Mouse (Mus musculus): ENCODE data around the gene Dld.
A peak's percentile ranks its signal among the peaks of the same experiment; 100 is the strongest.

Dld gene

GRCm38 (mm10) chr12:31320817-31321216, 30.4 kb downstream of the Dld start:
- peak; percentile 52 for DNase-seq (ENCODE audit: low spot score)

- DNase-seq (ENCODE audit: low spot score), result no peak
Measured at GRCm38 (mm10) chr12:31318409-31318963, 32.8 kb downstream of the Dld start.

GRCm38 (mm10) chr12:31317670-31318408, 33.4 kb downstream of the Dld start:
- no peak for DNase-seq (ENCODE audit: low spot score)

GRCm38 (mm10) chr12:31315961-31316360, 35.3 kb downstream of the Dld start:
- DNase-seq (ENCODE audit: low spot score), result no peak

- no peak for DNase-seq (ENCODE audit: low spot score)
Measured at GRCm38 (mm10) chr12:31314310-31314709, 36.9 kb downstream of the Dld start.

GRCm38 (mm10) chr12:31313136-31313535, 38.1 kb downstream of the Dld start:
- DNase-seq (ENCODE audit: low spot score), result no peak

- no peak for DNase-seq (ENCODE audit: low spot score)
Measured at GRCm38 (mm10) chr12:31312281-31312680, 39.0 kb downstream of the Dld start.

- no peak for DNase-seq (ENCODE audit: low spot score)
Measured at GRCm38 (mm10) chr12:31311671-31312265, 39.5 kb downstream of the Dld start.

- DNase-seq (ENCODE audit: low spot score), result peak; percentile 56
Measured at GRCm38 (mm10) chr12:31310687-31311086, 40.6 kb downstream of the Dld start.

GRCm38 (mm10) chr12:31307756-31308155, 43.5 kb downstream of the Dld start:
- DNase-seq (ENCODE audit: low spot score), result no peak

GRCm38 (mm10) chr12:31307011-31307410, 44.2 kb downstream of the Dld start:
- DNase-seq (ENCODE audit: low spot score), result no peak

- no peak for DNase-seq (ENCODE audit: low spot score)
Measured at GRCm38 (mm10) chr12:31306075-31306675, 45.1 kb downstream of the Dld start.

GRCm38 (mm10) chr12:31302766-31303511, 48.3 kb downstream of the Dld start:
- DNase-seq (ENCODE audit: low spot score), result no peak

- no peak for DNase-seq (ENCODE audit: low spot score)
Measured at GRCm38 (mm10) chr12:31302266-31302665, 49.0 kb downstream of the Dld start.

- no peak for DNase-seq (ENCODE audit: low spot score)
Measured at GRCm38 (mm10) chr12:31300276-31300675, 51.0 kb downstream of the Dld start.

- DNase-seq (ENCODE audit: low spot score), result no peak
Measured at GRCm38 (mm10) chr12:31299676-31300197, 51.5 kb downstream of the Dld start.

GRCm38 (mm10) chr12:31299126-31299525, 52.1 kb downstream of the Dld start:
- no peak for DNase-seq (ENCODE audit: low spot score)

- DNase-seq (ENCODE audit: low spot score), result no peak
Measured at GRCm38 (mm10) chr12:31298530-31298929, 52.7 kb downstream of the Dld start.

GRCm38 (mm10) chr12:31298122-31298521, 53.1 kb downstream of the Dld start:
- DNase-seq (ENCODE audit: low spot score), result no peak

GRCm38 (mm10) chr12:31296097-31296496, 55.2 kb downstream of the Dld start:
- DNase-seq (ENCODE audit: low spot score), result no peak

GRCm38 (mm10) chr12:31295505-31295904, 55.7 kb downstream of the Dld start:
- DNase-seq (ENCODE audit: low spot score), result peak; percentile 48

GRCm38 (mm10) chr12:31294996-31295395, 56.3 kb downstream of the Dld start:
- DNase-seq (ENCODE audit: low spot score), result no peak

All from embryo, embryonic 10 days (tissue).